Mouse (Mus musculus): ENCODE measurements around the gene Crot. TPM values are rescaled to one million over a fixed set of nuclear protein-coding genes. Genes with fewer than 3 reads are reported as not detected.

The Crot gene
- 72.0 TPM for polyA plus RNA-seq (2017; shearing (Covaris generic))

DNA sequence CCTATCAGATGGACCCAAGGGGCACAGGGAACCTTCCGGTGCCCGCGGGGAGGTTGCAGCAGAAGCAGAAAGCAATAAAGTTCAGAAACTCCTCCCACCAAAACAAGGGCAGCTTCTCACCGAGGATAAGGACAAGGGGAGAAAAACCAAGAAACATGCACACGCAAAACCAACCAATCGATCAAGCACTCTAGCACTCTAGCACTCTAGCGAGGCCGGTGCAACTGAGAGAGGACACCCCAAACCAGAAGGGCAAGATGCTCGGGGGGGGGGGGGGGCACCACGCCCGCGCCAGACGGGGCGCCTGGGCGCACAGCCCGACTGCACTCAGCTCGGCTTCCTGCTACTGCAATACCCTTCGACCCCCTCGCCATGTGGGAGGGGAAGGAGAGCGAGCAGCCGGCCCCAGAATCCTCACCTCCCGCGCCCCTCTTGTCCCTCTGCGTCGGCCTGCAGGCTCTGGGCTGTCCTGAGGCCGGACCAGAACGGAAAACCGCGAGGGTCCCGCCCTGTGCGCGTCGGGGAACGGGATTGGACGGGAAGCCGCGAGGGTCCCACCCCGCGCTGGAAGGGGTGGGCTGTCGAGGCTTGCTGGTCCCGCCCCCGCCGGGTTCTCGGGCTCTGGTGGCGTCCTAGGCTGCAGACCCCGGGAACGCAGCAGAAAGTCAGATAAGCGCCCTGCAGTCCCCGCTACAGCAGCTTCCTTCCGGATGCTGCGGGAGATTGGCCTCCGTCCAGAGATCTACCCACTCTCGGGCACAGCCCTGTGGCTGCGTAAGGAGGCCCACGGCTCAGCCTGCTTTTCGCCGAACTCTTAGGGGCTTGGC is at the start of gene Crot:
Gene Crot (minus strand): TSS at position 639 of the 827 bp plus-strand sequence.

Other genes starting within 250 kb of the Crot start
- gene Abcb1b, start 199.2 kb downstream of the Crot start, polyA plus RNA-seq (2017; shearing (Covaris generic)): 15.0 TPM
- 0.35 TPM for gene Abcb4, start 103.6 kb downstream of the Crot start, polyA plus RNA-seq (2017; shearing (Covaris generic))
- 33.2 TPM for gene Tmem243, start 103.3 kb upstream of the Crot start, polyA plus RNA-seq (2017; shearing (Covaris generic))
- gene Dmtf1, start 164.5 kb upstream of the Crot start, polyA plus RNA-seq (2017; shearing (Covaris generic)): 96.0 TPM

Data from activated CD4-positive, CD25-positive, alpha-beta regulatory T cell, adult 9 weeks (primary cell).